Mouse (Mus musculus) MEL (cell line): ENCODE measurements around the gene Cadps2. TPM values are rescaled to one million over a fixed set of nuclear protein-coding genes. Genes with fewer than 3 reads are reported as not detected.

Source experiments
- DNase-seq: peaks from one replicate; pipeline ENCODE4 v3.0.0; 2011; ENCODE audit warnings: low read depth, low spot score
- H3K27ac ChIP-seq: 2 replicates; pipeline ENCODE4 v1.5.1; 2012; ENCODE audit warnings: low read depth, mild to moderate bottlenecking, control low read depth, low read length, moderate library complexity; ENCODE audit not compliant: control insufficient read depth
- H3K27me3 ChIP-seq, 2 experiments: fragments of 150-350 bp in 1 of 2; sonication (generic) in 1 of 2; 2 replicates each; pipeline ENCODE4 v1.6.1; 2012; ENCODE audit warnings: low read length in 2 of 2, mild to moderate bottlenecking in 2 of 2, improper control_type of control experiment in 1 of 2, moderate library complexity in 1 of 2; ENCODE audit not compliant: insufficient read depth in 2 of 2, control insufficient read depth in 1 of 2
- H3K36me3 ChIP-seq, 2 experiments: 2 replicates each; pipeline ENCODE4 v1.6.1; 2012 to 2014; ENCODE audit warnings: low read length in 2 of 2, improper control_type of control experiment in 1 of 2, inconsistent platforms in 1 of 2, mild to moderate bottlenecking in 1 of 2; ENCODE audit not compliant: insufficient read depth in 2 of 2, control insufficient read depth in 1 of 2
- H3K4me1 ChIP-seq, 2 experiments: fragments of 150-350 bp in 1 of 2; sonication (generic) in 1 of 2; 2 replicates each; pipeline ENCODE4 v1.6.1; 2012; ENCODE audit warnings: low read length in 2 of 2, improper control_type of control experiment in 1 of 2, mild to moderate bottlenecking in 1 of 2; ENCODE audit not compliant: insufficient read depth in 2 of 2, control insufficient read depth in 1 of 2
- H3K4me3 ChIP-seq, 2 experiments: fragments of 150-350 bp in 1 of 2; sonication (generic) in 1 of 2; 2 replicates each; pipeline ENCODE4 v1.5.1; 2012; ENCODE audit warnings: low read depth in 2 of 2, low read length in 2 of 2, mild to moderate bottlenecking in 2 of 2, moderate library complexity in 2 of 2, control low read depth in 1 of 2, improper control_type of control experiment in 1 of 2; ENCODE audit not compliant: control insufficient read depth in 1 of 2, insufficient read depth in 1 of 2
- H3K79me2 ChIP-seq: 2 replicates; pipeline ENCODE4 v1.6.1; 2012; ENCODE audit warnings: mild to moderate bottlenecking, low read length, moderate library complexity; ENCODE audit not compliant: control insufficient read depth, poor library complexity, insufficient read depth
- H3K9ac ChIP-seq: 2 replicates; pipeline ENCODE4 v1.6.1; 2012; ENCODE audit warnings: low read depth, mild to moderate bottlenecking, control low read depth, low read length, moderate library complexity; ENCODE audit not compliant: control insufficient read depth, poor library complexity, severe bottlenecking
- H3K9me3 ChIP-seq: fragments of 150-350 bp; sonication (generic); replicated peaks from 2 replicates; pipeline ENCODE4 v1.6.1; 2012; ENCODE audit warnings: mild to moderate bottlenecking, low read length, improper control_type of control experiment, moderate library complexity; ENCODE audit not compliant: insufficient read depth
- CHD1 ChIP-seq: IDR thresholded peaks from 2 replicates; pipeline ENCODE4 v1.6.1; 2012; ENCODE audit warnings: low read depth, mild to moderate bottlenecking, inconsistent platforms, low read length, improper control_type of control experiment
- GATA1 ChIP-seq: IDR thresholded peaks from 2 replicates; pipeline ENCODE4 v1.6.1; 2011; ENCODE audit warnings: low read depth, low read length, improper control_type of control experiment
- JUND ChIP-seq: IDR thresholded peaks from 2 replicates; pipeline ENCODE4 v1.6.1; 2011; ENCODE audit warnings: low read depth, mild to moderate bottlenecking, improper control_type of control experiment, low read length
- MYB ChIP-seq: IDR thresholded peaks from 2 replicates; pipeline ENCODE4 v1.6.1; 2011; ENCODE audit warnings: mild to moderate bottlenecking, low read depth, low read length, improper control_type of control experiment
- NRF1 ChIP-seq: IDR thresholded peaks from 2 replicates; pipeline ENCODE4 v1.6.1; 2014; ENCODE audit warnings: low read depth, mild to moderate bottlenecking, inconsistent platforms, low read length, improper control_type of control experiment, moderate library complexity; ENCODE audit not compliant: poor library complexity, insufficient read depth, severe bottlenecking
- RAD21 ChIP-seq: IDR thresholded peaks from 2 replicates; pipeline ENCODE4 v1.6.1; 2011; ENCODE audit warnings: mild to moderate bottlenecking, low read depth, low read length, improper control_type of control experiment
- TAL1 ChIP-seq: IDR thresholded peaks from 2 replicates; pipeline ENCODE4 v1.6.1; 2012; ENCODE audit warnings: mild to moderate bottlenecking, inconsistent platforms, low read length, moderate library complexity, mixed read lengths
- TBP ChIP-seq: IDR thresholded peaks from 2 replicates; pipeline ENCODE4 v1.8.0; 2011; ENCODE audit warnings: low read depth, low read length, improper control_type of control experiment
- TCF12 ChIP-seq: IDR thresholded peaks from 2 replicates; pipeline ENCODE4 v1.6.1; 2014; ENCODE audit warnings: low read depth, mild to moderate bottlenecking, inconsistent platforms, low read length, improper control_type of control experiment, moderate library complexity
- USF1 ChIP-seq: IDR thresholded peaks from 2 replicates; pipeline ENCODE4 v1.6.1; 2014; ENCODE audit warnings: low read depth, mild to moderate bottlenecking, inconsistent platforms, low read length, improper control_type of control experiment, moderate library complexity
- polyA plus RNA-seq, 2 experiments: library from polyadenylated mRNA; stranded (reverse) in 1 of 2; unstranded in 1 of 2; fragments of >175 nt in 1 of 2; fragments of >200 nt in 1 of 2; gene quantifications; 2 replicates each; pipeline versions ENCODE4 v1.2.1 to v1.2.4; 2012; ENCODE audit warnings: low replicate concordance in 2 of 2, low read depth in 1 of 2; ENCODE audit not compliant: insufficient read length in 2 of 2, insufficient read depth in 1 of 2, missing spikeins in 1 of 2
- total RNA-seq: library from RNA; depleted of rRNA; stranded (reverse); fragments of 300-350 nt; gene quantifications from 2 replicates; pipeline ENCODE4 v1.2.3, GENCODE M21; 2012

Gene Cadps2
- total and polyA plus RNA-seq, 3 experiments: not detected

- H3K79me2 ChIP-seq: no peaks in the 10 kb centered on the region
- no peak for TF ChIP-seq GATA1
- TF ChIP-seq USF1: no peak
- TF ChIP-seq JUND: no peak
- DNase-seq: no peak
- H3K36me3 ChIP-seq: no peaks in the 10 kb centered on the region
- no peak overlapping the region for H3K27ac ChIP-seq
- H3K4me1 ChIP-seq: no peaks in the 10 kb centered on the region
- H3K4me3 ChIP-seq: no peak overlapping the region
- no peaks in the 10 kb centered on the region for H3K9me3 ChIP-seq
- H3K27me3 ChIP-seq: no peaks in the 10 kb centered on the region
- H3K9ac ChIP-seq: no peak overlapping the region
Observed at GRCm38 (mm10) chr6:23246061-23246789, 593.0 kb downstream of the Cadps2 start.

- no peaks in the 10 kb centered on the region for H3K36me3 ChIP-seq
- H3K9me3 ChIP-seq: no peaks in the 10 kb centered on the region
- DNase-seq: no peak
- no peaks in the 10 kb centered on the region for H3K27me3 ChIP-seq
- TF ChIP-seq GATA1 (no peak), TCF12 (no peak), CHD1 (no peak), MYB (no peak), TAL1 (no peak)
- no peak overlapping the region for H3K9ac ChIP-seq
- H3K4me1 ChIP-seq: no peaks in the 10 kb centered on the region
- H3K27ac ChIP-seq: no peak overlapping the region
- H3K4me3 ChIP-seq: no peak overlapping the region
- H3K79me2 ChIP-seq: no peaks in the 10 kb centered on the region
Observed at GRCm38 (mm10) chr6:23245545-23246011, 593.6 kb downstream of the Cadps2 start.

- no peak for DNase-seq
- TF ChIP-seq TBP (no peak), RAD21 (no peak), NRF1 (no peak)
- Histone ChIP-seq H3K79me2 (no peaks in the 10 kb centered on the region), H3K9ac (no peak overlapping the region), H3K36me3 (no peaks in the 10 kb centered on the region), H3K27me3 (no peaks in the 10 kb centered on the region), H3K9me3 (no peaks in the 10 kb centered on the region), H3K27ac (no peak overlapping the region), H3K4me3 (no peak overlapping the region), H3K4me1 (no peaks in the 10 kb centered on the region)
Observed at GRCm38 (mm10) chr6:23245121-23245520, 594.1 kb downstream of the Cadps2 start.
